ENCODE assay signal across 8 mouse cellular contexts in the genomic region with DNA sequence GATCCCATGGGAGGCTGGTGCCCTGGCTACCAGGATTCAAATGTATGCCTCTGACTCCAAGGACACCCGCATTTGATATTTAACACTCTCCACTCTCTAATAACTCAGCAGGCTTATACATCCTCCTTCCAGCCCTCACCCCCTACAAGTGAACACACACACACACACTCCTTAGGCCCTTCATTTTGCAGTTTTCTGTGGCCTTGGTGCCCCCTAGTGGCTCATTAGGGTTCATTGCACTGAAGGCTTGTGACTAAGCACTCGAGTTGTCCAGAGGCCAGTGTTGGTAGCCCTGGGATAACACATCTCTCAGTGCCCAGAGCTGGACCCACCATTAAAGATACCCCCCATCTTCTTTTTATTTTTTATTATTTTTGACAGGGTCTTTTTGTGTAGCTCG. TPM values are rescaled to one million over a fixed set of nuclear protein-coding genes. Genes with fewer than 3 reads are reported as not detected.
DNase-seq lines count a peak whose midpoint lies in the region; ATAC-seq lines count a peak whose summit lies in the region.

No protein-coding gene starts in this region.

- DNase-seq in MEL-GATA-1-ER (ENCODE audit: extremely low read depth, low read depth): peak; percentile 52
- DNase-seq in cerebellum, adult 11 months: peak; percentile 54
- peak; percentile 51 to 66 for DNase-seq in layer of hippocampus, postnatal 25 days (ENCODE audit: extremely low spot score in 1 of 2, low spot score in 1 of 2)
- DNase-seq in lung, postnatal 25 days (ENCODE audit: low spot score): peak; percentile 72
- DNase-seq in retina, postnatal 1 day: peak; percentile 83
- DNase-seq in thymus, postnatal 36 days: peak; percentile 38 to 48

- H3K4me2 ChIP-seq in forebrain, embryonic 16.5 days (ENCODE audit: low read length): no peak overlapping the region
- H3K4me2 ChIP-seq in hindbrain, embryonic 12.5 days (replicated peaks): no peak overlapping the region

- no peak overlapping the region for H3K4me3 ChIP-seq in forebrain, embryonic 16.5 days (replicated peaks; ENCODE audit: low read length)
- H3K4me3 ChIP-seq in hindbrain, embryonic 12.5 days: no peak overlapping the region

- H3K9ac ChIP-seq in forebrain, embryonic 16.5 days (replicated peaks; ENCODE audit: low read depth, low read length): no peak overlapping the region
- H3K9ac ChIP-seq in hindbrain, embryonic 12.5 days: no peak overlapping the region

- no peaks in the 10 kb centered on the region for H3K9me3 ChIP-seq in forebrain, embryonic 16.5 days (ENCODE audit: control insufficient read depth, low read length)
- no peaks in the 10 kb centered on the region for H3K9me3 ChIP-seq in hindbrain, embryonic 12.5 days (replicated peaks)

- no peaks in the 10 kb centered on the region for H3K36me3 ChIP-seq in forebrain, embryonic 16.5 days (ENCODE audit: control insufficient read depth, insufficient read depth)
- no peaks in the 10 kb centered on the region for H3K36me3 ChIP-seq in hindbrain, embryonic 12.5 days

- 13% methylated on average over 3 of the region's 3 CpGs for WGBS in forebrain, embryonic 16.5 days
- WGBS in hindbrain, embryonic 12.5 days: 9% methylated on average over 3 of the region's 3 CpGs

- ATAC-seq in forebrain, embryonic 16.5 days: peak; percentile 74
- peak; percentile 84 for ATAC-seq in hindbrain, embryonic 12.5 days (ENCODE audit: low FRiP score)

- H3K27me3 ChIP-seq in forebrain, embryonic 16.5 days (replicated peaks; ENCODE audit: control insufficient read depth, insufficient read depth, low read length): no peaks in the 10 kb centered on the region
- H3K27me3 ChIP-seq in hindbrain, embryonic 12.5 days: peaks cover 7% of the 10 kb centered on the region; the same call in 1 of the 2 replicates

- H3K4me1 ChIP-seq in forebrain, embryonic 16.5 days (replicated peaks; ENCODE audit: control insufficient read depth, insufficient read depth, low read length): peaks cover 4% of the 10 kb centered on the region; the same call in 1 of the 2 replicates
- peaks cover 2% of the 10 kb centered on the region; the same call in 1 of the 2 replicates for H3K4me1 ChIP-seq in hindbrain, embryonic 12.5 days

- no peak overlapping the region for H3K27ac ChIP-seq in forebrain, embryonic 16.5 days (ENCODE audit: low read length)
- H3K27ac ChIP-seq in hindbrain, embryonic 12.5 days: no peak overlapping the region

RNA-seq across cellular contexts. Expression of gene Lamtor5, which starts 4.8 kb away (rescaled TPM):
- polyA plus RNA-seq in forebrain, embryonic 16.5 days (2015; fragmentation: Nextera tagmentation; extraction: Ambion mirVana): 208 and 220 TPM in 2 replicates
- 157 and 177 TPM in 2 replicates for polyA plus RNA-seq in hindbrain, embryonic 12.5 days (2016; fragmentation: Nextera tagmentation; extraction: Ambion mirVana)
- 10 to 100 TPM; 54.9 to 69.3 TPM for total RNA-seq in layer of hippocampus, postnatal 25 days (2021)

RNA-seq across cellular contexts. Expression of gene Slc16a4, which starts 17.2 kb away (rescaled TPM):
- polyA plus RNA-seq in forebrain, embryonic 16.5 days (2015; fragmentation: Nextera tagmentation; extraction: Ambion mirVana): 2.4 and 2.8 TPM in 2 replicates
- polyA plus RNA-seq in hindbrain, embryonic 12.5 days (2016; fragmentation: Nextera tagmentation; extraction: Ambion mirVana): 5.4 and 5.5 TPM in 2 replicates
- total RNA-seq in layer of hippocampus, postnatal 25 days (2021): 1 to 10 TPM; 1.0 to 1.9 TPM

RNA-seq across cellular contexts. Expression of gene Prok1, which starts 34.3 kb away (rescaled TPM):
- 0.19 TPM in 1 of 2 replicates, not detected in the other for polyA plus RNA-seq in forebrain, embryonic 16.5 days (2015; fragmentation: Nextera tagmentation; extraction: Ambion mirVana)
- polyA plus RNA-seq in hindbrain, embryonic 12.5 days (2016; fragmentation: Nextera tagmentation; extraction: Ambion mirVana): not detected in 2 replicates
- under 1 TPM in 1 of 2 experiments, not detected in 1; 0.07 TPM for total RNA-seq in layer of hippocampus, postnatal 25 days (2021)

RNA-seq across cellular contexts. Expression of gene A630076J17Rik, which starts 43.4 kb away (rescaled TPM):
- not detected in 2 replicates for polyA plus RNA-seq in forebrain, embryonic 16.5 days (2015; fragmentation: Nextera tagmentation; extraction: Ambion mirVana)
- not detected in 2 replicates for polyA plus RNA-seq in hindbrain, embryonic 12.5 days (2016; fragmentation: Nextera tagmentation; extraction: Ambion mirVana)
- total RNA-seq in layer of hippocampus, postnatal 25 days (2021): not detected

RNA-seq across cellular contexts. Expression of gene Cym, which starts 52.3 kb away (rescaled TPM):
- not detected in 2 replicates for polyA plus RNA-seq in forebrain, embryonic 16.5 days (2015; fragmentation: Nextera tagmentation; extraction: Ambion mirVana)
- not detected in 2 replicates for polyA plus RNA-seq in hindbrain, embryonic 12.5 days (2016; fragmentation: Nextera tagmentation; extraction: Ambion mirVana)
- not detected for total RNA-seq in layer of hippocampus, postnatal 25 days (2021)
